Mouse (Mus musculus) spleen, adult 2 months (tissue): ENCODE results near the gene Mmd. TPM values are rescaled to one million over a fixed set of nuclear protein-coding genes. Genes with fewer than 3 reads are reported as not detected.

Experiments used
- DNase-seq, 2 experiments: peaks; one replicate each; pipeline versions ENCODE4 v3.0.0 to v3.0.0-alpha.2; 2012 to 2021; ENCODE audit warnings: low spot score in 2 of 2, low read depth in 1 of 2
- H3K27ac ChIP-seq: fragments of 200-500 bp; 2 replicates; pipeline ENCODE4 v1.5.1; 2012; ENCODE audit warnings: low read length, inconsistent platforms; ENCODE audit not compliant: insufficient read depth
- H3K27me3 ChIP-seq: fragments of 200-500 bp; 2 replicates; pipeline ENCODE4 v1.6.1; 2012; ENCODE audit warnings: mild to moderate bottlenecking, moderate library complexity, low read length, inconsistent platforms; ENCODE audit not compliant: control insufficient read depth, insufficient read depth
- H3K36me3 ChIP-seq: fragments of 200-500 bp; 2 replicates; pipeline ENCODE4 v1.6.1; 2012; ENCODE audit warnings: mild to moderate bottlenecking, low read length, inconsistent platforms; ENCODE audit not compliant: control insufficient read depth, insufficient read depth
- H3K4me1 ChIP-seq: fragments of 200-500 bp; 2 replicates; pipeline ENCODE4 v1.6.1; 2011; ENCODE audit warnings: inconsistent platforms; ENCODE audit not compliant: control insufficient read depth, insufficient read depth, insufficient read length
- H3K4me3 ChIP-seq: fragments of 200-500 bp; 2 replicates; pipeline ENCODE4 v1.5.1; 2011; ENCODE audit warnings: mild to moderate bottlenecking, inconsistent platforms; ENCODE audit not compliant: insufficient read depth, insufficient read length; ENCODE audit errors: extremely low read depth
- CTCF ChIP-seq: fragments of 200-500 bp; IDR thresholded peaks from 2 replicates; pipeline ENCODE4 v1.5.1; 2011; ENCODE audit warnings: mild to moderate bottlenecking, inconsistent platforms; ENCODE audit not compliant: insufficient read depth, insufficient read length, insufficient replicate concordance; ENCODE audit errors: extremely low read depth
- POLR2A ChIP-seq: fragments of 200-500 bp; IDR thresholded peaks from 2 replicates; pipeline ENCODE4 v1.6.1; 2011; ENCODE audit warnings: low read depth, low read length, inconsistent platforms
- WGBS: fragments of 180-500 bp; shearing (Covaris S2); methylation state at CpG from one replicate; pipeline ENCODE4 v1.1.7; 2018; 5-methylcytosine and 5-hydroxymethylcytosine counted together
- polyA plus RNA-seq: library from polyadenylated mRNA; depleted of rRNA; stranded (reverse); fragments of >200 nt; gene quantifications from 2 replicates; pipeline ENCODE4 v1.2.3, GENCODE M21; 2012

The Mmd gene
- polyA plus RNA-seq, 1 experiment = 9.6 TPM

- Histone ChIP-seq H3K36me3 (peaks cover 28% of the 10 kb centered on the region), H3K27ac (no peak overlapping the region), H3K4me1 (peaks cover 6% of the 10 kb centered on the region; the same call in 1 of the 2 replicates), H3K4me3 (no peak overlapping the region), H3K27me3 (no peaks in the 10 kb centered on the region)
- no peak for TF ChIP-seq CTCF
- no peak for TF ChIP-seq POLR2A
- DNase-seq = no peak
- WGBS = 82% methylated on average over 7 of the region's 7 CpGs
Measured at GRCm38 (mm10) chr11:90265581-90265980, 16.3 kb downstream of the Mmd start.

- TF ChIP-seq POLR2A (no peak), CTCF (no peak)
Measured at GRCm38 (mm10) chr11:90268934-90269333, 19.7 kb downstream of the Mmd start.

GRCm38 (mm10) chr11:90269398-90270123, 20.3 kb downstream of the Mmd start:
- no peak for DNase-seq
- H3K4me3 ChIP-seq = no peak overlapping the region
- H3K36me3 ChIP-seq = peaks cover 18% of the 10 kb centered on the region
- no peaks in the 10 kb centered on the region for H3K27me3 ChIP-seq
- H3K27ac ChIP-seq = no peak overlapping the region
- no peak for TF ChIP-seq CTCF
- TF ChIP-seq POLR2A = no peak
- 89% methylated on average over 18 of the region's 18 CpGs for WGBS
- H3K4me1 ChIP-seq = peaks cover under 1% of the 10 kb centered on the region; the same call in 1 of the 2 replicates

More at GRCm38 (mm10) chr11:90268934-90269333, 19.7 kb downstream of the Mmd start:
- Histone ChIP-seq H3K4me1 (peaks cover 3% of the 10 kb centered on the region; the same call in 1 of the 2 replicates), H3K36me3 (peaks cover 18% of the 10 kb centered on the region), H3K27me3 (no peaks in the 10 kb centered on the region), H3K27ac (no peak overlapping the region), H3K4me3 (no peak overlapping the region)
- no peak for DNase-seq
- WGBS = 96% methylated on average over 5 of the region's 5 CpGs

GRCm38 (mm10) chr11:90270132-90270877, 21.0 kb downstream of the Mmd start:
- Histone ChIP-seq H3K27ac (no peak overlapping the region), H3K27me3 (no peaks in the 10 kb centered on the region), H3K36me3 (peaks cover 18% of the 10 kb centered on the region), H3K4me3 (no peak overlapping the region), H3K4me1 (no peaks in the 10 kb centered on the region)
- TF ChIP-seq POLR2A (no peak), CTCF (no peak)
- DNase-seq = no peak
- 91% methylated on average over 11 of the region's 11 CpGs for WGBS

- no peak for DNase-seq
- Histone ChIP-seq H3K36me3 (peaks cover 13% of the 10 kb centered on the region), H3K27me3 (no peaks in the 10 kb centered on the region), H3K4me1 (no peaks in the 10 kb centered on the region), H3K27ac (no peak overlapping the region), H3K4me3 (no peak overlapping the region)
- no peak for TF ChIP-seq POLR2A
- no peak for TF ChIP-seq CTCF
- 84% methylated on average over 1 of the region's 1 CpGs for WGBS
Measured at GRCm38 (mm10) chr11:90274187-90274586, 24.9 kb downstream of the Mmd start.

- TF ChIP-seq POLR2A (no peak), CTCF (no peak)
- Histone ChIP-seq H3K27ac (no peak overlapping the region), H3K4me1 (no peaks in the 10 kb centered on the region), H3K36me3 (peaks cover 9% of the 10 kb centered on the region), H3K4me3 (no peak overlapping the region), H3K27me3 (no peaks in the 10 kb centered on the region)
- no peak for DNase-seq
- 89% methylated on average over 7 of the region's 7 CpGs for WGBS
Measured at GRCm38 (mm10) chr11:90275663-90276062, 26.4 kb downstream of the Mmd start.

GRCm38 (mm10) chr11:90276150-90276549, 26.9 kb downstream of the Mmd start:
- H3K27ac ChIP-seq = no peak overlapping the region
- no peaks in the 10 kb centered on the region for H3K4me1 ChIP-seq
- peaks cover 9% of the 10 kb centered on the region for H3K36me3 ChIP-seq
- no peak overlapping the region for H3K4me3 ChIP-seq
- TF ChIP-seq POLR2A = no peak
- TF ChIP-seq CTCF = no peak
- WGBS = 89% methylated on average over 8 of the region's 8 CpGs
- H3K27me3 ChIP-seq = no peaks in the 10 kb centered on the region
- DNase-seq = no peak
